Mouse (Mus musculus) hindbrain, embryonic 10.5 days (tissue): ENCODE measurements at regions not wholly inside any gene's neighbourhood (a gene's known extent, or its start where the extent isn't known, plus 50 kb on each side); places are given as distances from the start of the nearest gene placed in this dataset.
A peak's percentile ranks its signal among the peaks of the same experiment; 100 is the strongest.
"Not testable (repeated sequence)": the region's sequence is repeated elsewhere in the genome, so short reads cannot be mapped to it uniquely, and the experiment has no call there.

Experiments used
- DNase-seq: peaks from one replicate; pipeline ENCODE4 v3.0.0-alpha.2; 2017; ENCODE audit warnings: low spot score
- H3K27ac ChIP-seq: fragments of 300-500 bp; sonication (generic); 2 replicates; pipeline ENCODE4 v1.5.1; 2016; ENCODE audit warnings: mild to moderate bottlenecking, moderate library complexity
- H3K27me3 ChIP-seq: fragments of 300-500 bp; sonication (generic); 2 replicates; pipeline ENCODE4 v1.6.1; 2016; ENCODE audit warnings: mild to moderate bottlenecking; ENCODE audit not compliant: poor library complexity, insufficient read depth, severe bottlenecking
- H3K36me3 ChIP-seq: fragments of 300-500 bp; sonication (generic); 2 replicates; pipeline ENCODE4 v1.6.1; 2016; ENCODE audit warnings: mild to moderate bottlenecking, moderate library complexity
- H3K4me1 ChIP-seq: fragments of 300-500 bp; sonication (generic); replicated peaks from 2 replicates; pipeline ENCODE4 v1.6.1; 2016; ENCODE audit warnings: mild to moderate bottlenecking
- H3K4me3 ChIP-seq: fragments of 300-500 bp; sonication (generic); 2 replicates; pipeline ENCODE4 v1.5.1; 2016; ENCODE audit warnings: mild to moderate bottlenecking, moderate library complexity
- H3K9me3 ChIP-seq: fragments of 300-500 bp; sonication (generic); 2 replicates; pipeline ENCODE4 v1.6.1; 2016; ENCODE audit warnings: mild to moderate bottlenecking, moderate library complexity
- WGBS: fragments of 180-500 bp; shearing (Covaris S2); methylation state at CpG from one replicate; pipeline ENCODE4 v1.1.7; 2016; 5-methylcytosine and 5-hydroxymethylcytosine counted together

- WGBS, result 86% methylated on average over 3 of the region's 3 CpGs
- peaks cover 7% of the 10 kb centered on the region; the same call in 1 of the 2 replicates for H3K4me1 ChIP-seq
- no peak for DNase-seq
- no peaks in the 10 kb centered on the region for H3K9me3 ChIP-seq
- no peaks in the 10 kb centered on the region for H3K36me3 ChIP-seq
- no peak overlapping the region for H3K27ac ChIP-seq
- no peaks in the 10 kb centered on the region for H3K27me3 ChIP-seq
- no peak overlapping the region for H3K4me3 ChIP-seq
These were observed 334.9 kb upstream of the Api5 start for GRCm38 (mm10) chr2:94772801-94773200.

GRCm38 (mm10) chr2:94772268-94772667 is 334.3 kb upstream of the Api5 start:
- Histone ChIP-seq H3K4me3 (no peak overlapping the region), H3K4me1 (peaks cover 7% of the 10 kb centered on the region; the same call in 1 of the 2 replicates), H3K9me3 (no peaks in the 10 kb centered on the region), H3K36me3 (no peaks in the 10 kb centered on the region), H3K27ac (no peak overlapping the region), H3K27me3 (no peaks in the 10 kb centered on the region)
- 46% methylated on average over 4 of the region's 4 CpGs for WGBS
- no peak for DNase-seq

GRCm38 (mm10) chr2:94766524-94766923 is 328.6 kb upstream of the Api5 start:
- no peaks in the 10 kb centered on the region for H3K36me3 ChIP-seq

DNA sequence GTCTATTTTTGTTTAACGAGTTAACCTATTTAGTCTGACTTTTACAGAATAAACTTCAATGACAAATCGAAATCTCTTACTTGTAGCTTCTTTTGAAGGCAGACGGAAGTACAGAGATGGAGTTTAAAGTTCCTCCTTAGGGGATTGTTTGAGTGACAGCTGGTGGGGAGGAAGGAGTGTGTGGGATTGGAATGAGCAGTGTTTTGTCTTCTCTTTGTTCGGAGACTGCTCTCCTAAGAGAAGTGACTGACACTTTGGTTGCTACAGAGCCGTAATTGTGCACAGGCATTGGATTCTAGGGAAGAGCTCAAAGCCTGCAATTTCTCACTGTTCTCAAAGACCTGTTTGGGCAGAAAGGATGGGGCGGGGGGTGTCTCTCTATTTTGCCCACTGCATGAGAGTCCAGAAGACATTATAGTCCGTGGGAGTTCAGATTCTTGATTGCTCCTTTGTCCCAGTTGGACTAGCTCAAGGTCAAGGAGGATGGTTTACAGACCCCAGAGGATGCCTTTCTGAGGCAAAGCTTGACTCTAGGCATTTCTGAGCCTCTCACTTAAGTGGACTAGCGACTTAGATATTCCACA is 327.0 kb upstream of the Api5 start:
- 0 out of 2 replicates have a peak, but pooled peaks cover 3% of the 10 kb centered on the region for H3K9me3 ChIP-seq
- WGBS, result 13% methylated on average over 8 of the region's 8 CpGs
- peak overlapping the region; percentile 72 for H3K27ac ChIP-seq
- no peaks in the 10 kb centered on the region for H3K36me3 ChIP-seq
- DNase-seq, result peak; percentile 52
- no peaks in the 10 kb centered on the region for H3K27me3 ChIP-seq
- peak overlapping the region; percentile 20; the same call in 1 of the 2 replicates for H3K4me3 ChIP-seq
- peaks cover 14% of the 10 kb centered on the region for H3K4me1 ChIP-seq

More at GRCm38 (mm10) chr2:94766524-94766923, 328.6 kb upstream of the Api5 start:
- WGBS, result 87% methylated on average over 2 of the region's 2 CpGs
- DNase-seq, result no peak
- peaks cover 14% of the 10 kb centered on the region for H3K4me1 ChIP-seq
- H3K27ac ChIP-seq, result no peak overlapping the region
- H3K27me3 ChIP-seq, result no peaks in the 10 kb centered on the region
- H3K4me3 ChIP-seq, result no peak overlapping the region
- H3K9me3 ChIP-seq, result 0 out of 2 replicates have a peak, but pooled peaks cover 3% of the 10 kb centered on the region

- 3% methylated on average over 3 of the region's 3 CpGs for WGBS
- Histone ChIP-seq H3K36me3 (no peaks in the 10 kb centered on the region), H3K27me3 (no peaks in the 10 kb centered on the region), H3K4me3 (peak overlapping the region; percentile 20; the same call in 1 of the 2 replicates), H3K27ac (no peak overlapping the region), H3K9me3 (0 out of 2 replicates have a peak, but pooled peaks cover 3% of the 10 kb centered on the region), H3K4me1 (peaks cover 14% of the 10 kb centered on the region)
- DNase-seq, result peak; percentile 10
These were observed 326.5 kb upstream of the Api5 start for GRCm38 (mm10) chr2:94764451-94764850.

- no peaks in the 10 kb centered on the region for H3K4me1 ChIP-seq
- H3K36me3 ChIP-seq, result no peaks in the 10 kb centered on the region
- H3K27me3 ChIP-seq, result no peaks in the 10 kb centered on the region
- DNase-seq, result no peak
- H3K27ac ChIP-seq, result no peak overlapping the region
- no peak overlapping the region for H3K4me3 ChIP-seq
- H3K9me3 ChIP-seq, result no peaks in the 10 kb centered on the region
- WGBS, result 87% methylated on average over 3 of the region's 3 CpGs
These were observed 310.3 kb upstream of the Api5 start for GRCm38 (mm10) chr2:94748161-94748711.

GRCm38 (mm10) chr2:94729791-94730190 is 291.9 kb upstream of the Api5 start:
- no peaks in the 10 kb centered on the region; the same call in 1 of the 2 replicates for H3K27me3 ChIP-seq
- no peak for DNase-seq
- 75% methylated on average over 5 of the region's 5 CpGs for WGBS
- no peak overlapping the region for H3K27ac ChIP-seq
- H3K4me3 ChIP-seq, result no peak overlapping the region
- no peaks in the 10 kb centered on the region for H3K9me3 ChIP-seq
- H3K4me1 ChIP-seq, result peaks cover 17% of the 10 kb centered on the region
- no peaks in the 10 kb centered on the region for H3K36me3 ChIP-seq

- Histone ChIP-seq H3K27me3 (no peaks in the 10 kb centered on the region), H3K9me3 (no peaks in the 10 kb centered on the region), H3K4me1 (no peaks in the 10 kb centered on the region), H3K27ac (no peak overlapping the region), H3K36me3 (no peaks in the 10 kb centered on the region), H3K4me3 (no peak overlapping the region)
- no peak for DNase-seq
- 46% methylated on average over 1 of the region's 1 CpGs for WGBS
These were observed 261.4 kb upstream of the Api5 start for GRCm38 (mm10) chr2:94699383-94699782.

GRCm38 (mm10) chr2:94695212-94695611 is 257.3 kb upstream of the Api5 start:
- 84% methylated on average over 3 of the region's 3 CpGs for WGBS
- H3K36me3 ChIP-seq, result no peaks in the 10 kb centered on the region
- DNase-seq, result no peak
- H3K4me1 ChIP-seq, result no peaks in the 10 kb centered on the region
- H3K9me3 ChIP-seq, result no peaks in the 10 kb centered on the region
- H3K27ac ChIP-seq, result no peak overlapping the region
- no peaks in the 10 kb centered on the region for H3K27me3 ChIP-seq
- H3K4me3 ChIP-seq, result no peak overlapping the region

- no peaks in the 10 kb centered on the region for H3K36me3 ChIP-seq
- H3K27ac ChIP-seq, result no peak overlapping the region
- H3K27me3 ChIP-seq, result no peaks in the 10 kb centered on the region
- no peaks in the 10 kb centered on the region for H3K4me1 ChIP-seq
- WGBS, result 72% methylated on average over 4 of the region's 4 CpGs
- H3K9me3 ChIP-seq, result no peaks in the 10 kb centered on the region
- no peak for DNase-seq
- no peak overlapping the region for H3K4me3 ChIP-seq
These were observed 252.6 kb upstream of the Api5 start for GRCm38 (mm10) chr2:94690560-94690959.

DNA sequence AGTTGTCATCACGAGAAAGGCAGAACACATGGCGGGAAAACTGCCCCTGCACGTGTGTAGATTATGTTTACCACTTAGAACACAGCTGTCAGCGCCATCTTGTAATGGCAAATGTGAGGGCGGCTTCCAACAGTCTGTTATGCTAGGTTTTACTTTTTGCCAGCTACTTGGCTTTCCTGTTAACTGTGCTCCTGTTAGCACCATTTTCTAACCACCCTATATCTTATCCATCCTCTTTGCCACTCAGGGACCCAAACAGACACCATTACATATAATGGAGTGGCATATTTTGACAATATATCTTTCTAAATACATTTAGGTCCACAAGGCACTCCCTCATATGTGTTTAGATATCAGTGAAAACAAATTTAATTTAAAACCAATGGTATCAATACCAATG is 247.7 kb upstream of the Api5 start:
- not testable (repeated sequence) for H3K27me3 ChIP-seq, H3K9me3 ChIP-seq, DNase-seq, H3K4me1 ChIP-seq, H3K27ac ChIP-seq, H3K36me3 ChIP-seq, H3K4me3 ChIP-seq
- WGBS, result 93% methylated on average over 5 of the region's 5 CpGs

DNA sequence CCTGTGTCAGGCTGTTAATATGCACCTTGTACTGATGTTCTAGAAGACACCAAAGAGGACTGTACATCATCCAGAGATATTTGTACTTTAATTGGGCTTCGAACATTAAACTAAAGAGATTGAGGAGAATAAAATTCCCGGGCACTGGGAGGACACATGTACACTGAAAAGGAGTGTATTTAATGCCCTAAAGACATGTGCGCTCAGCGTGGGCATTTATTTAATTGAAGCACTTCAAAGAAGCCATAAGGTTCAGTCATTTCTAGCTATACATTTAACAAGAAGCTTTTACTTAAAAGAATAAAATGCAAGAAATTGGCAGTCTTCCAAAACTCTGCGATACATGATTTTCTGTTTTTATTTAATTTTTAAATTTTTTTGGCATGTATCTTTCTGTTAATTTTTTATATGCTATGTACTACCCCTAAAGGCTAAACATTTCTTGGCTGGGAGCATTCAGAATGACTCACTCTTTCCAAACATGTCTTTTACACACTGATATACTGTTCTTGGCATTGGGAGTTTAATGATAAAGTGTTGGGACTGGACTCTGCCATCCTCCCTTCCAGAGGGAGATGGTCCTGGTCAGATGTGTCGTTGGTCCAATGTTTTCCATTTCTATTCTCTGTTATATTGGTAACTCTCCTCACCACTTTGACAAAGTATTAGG is 242.3 kb upstream of the Api5 start:
- no peak for DNase-seq
- no peak overlapping the region for H3K4me3 ChIP-seq
- WGBS, result 91% methylated on average over 6 of the region's 6 CpGs
- no peaks in the 10 kb centered on the region for H3K9me3 ChIP-seq
- no peaks in the 10 kb centered on the region for H3K4me1 ChIP-seq
- H3K36me3 ChIP-seq, result no peaks in the 10 kb centered on the region
- no peaks in the 10 kb centered on the region for H3K27me3 ChIP-seq
- H3K27ac ChIP-seq, result no peak overlapping the region

GRCm38 (mm10) chr2:94665850-94666249 is 227.9 kb upstream of the Api5 start:
- 88% methylated on average over 2 of the region's 2 CpGs for WGBS
- no peaks in the 10 kb centered on the region for H3K4me1 ChIP-seq
- H3K4me3 ChIP-seq, result no peak overlapping the region
- DNase-seq, result no peak
- H3K27me3 ChIP-seq, result no peaks in the 10 kb centered on the region
- no peaks in the 10 kb centered on the region for H3K9me3 ChIP-seq
- H3K36me3 ChIP-seq, result no peaks in the 10 kb centered on the region
- no peak overlapping the region for H3K27ac ChIP-seq
